Mouse (Mus musculus) ES-Bruce4 (cell line): ENCODE results near the gene Tanc1.

ENCODE experiments used
- CTCF ChIP-seq: IDR thresholded peaks from one replicate; pipeline ENCODE4 v1.8.1; 2011; ENCODE audit warnings: low read depth, low read length
- EP300 ChIP-seq: IDR thresholded peaks from 2 replicates; pipeline ENCODE4 v1.6.1; 2011; ENCODE audit warnings: low read depth, low read length; ENCODE audit not compliant: insufficient read depth
- POLR2A ChIP-seq: IDR thresholded peaks from one replicate; pipeline ENCODE4 v1.8.1; 2011; ENCODE audit warnings: low read length; ENCODE audit not compliant: insufficient read depth

- TF ChIP-seq EP300 (no peak), CTCF (no peak), POLR2A (no peak)
Observed at GRCm38 (mm10) chr2:59583961-59584360, 27.9 kb upstream of the Tanc1 start.
